Mouse (Mus musculus) forebrain, embryonic 16.5 days (tissue): ENCODE results near the gene Hyal2. TPM values are rescaled to one million over a fixed set of nuclear protein-coding genes. Genes with fewer than 3 reads are reported as not detected.
"Not testable (repeated sequence)": the region's sequence is repeated elsewhere in the genome, so short reads cannot be mapped to it uniquely, and the experiment has no call there.

Source experiments
- ATAC-seq: fragments of 200-750 bp; cut with Nextera tagmentation; 2 replicates; pipeline ENCODE4 v1.8.0; 2017; ENCODE audit warnings: mild to moderate bottlenecking, moderate library complexity
- H3K27ac ChIP-seq: fragments of 300-500 bp; sonication (generic); 2 replicates; pipeline ENCODE4 v1.5.1; 2014; ENCODE audit warnings: low read length, control low read depth
- H3K27me3 ChIP-seq: fragments of 300-500 bp; sonication (generic); replicated peaks from 2 replicates; pipeline ENCODE4 v1.6.1; 2014; ENCODE audit warnings: low read length; ENCODE audit not compliant: control insufficient read depth, insufficient read depth
- H3K36me3 ChIP-seq: fragments of 300-500 bp; sonication (generic); 2 replicates; pipeline ENCODE4 v1.6.1; 2014; ENCODE audit not compliant: control insufficient read depth, insufficient read depth
- H3K4me1 ChIP-seq: fragments of 300-500 bp; sonication (generic); replicated peaks from 2 replicates; pipeline ENCODE4 v1.6.1; 2014; ENCODE audit warnings: low read length; ENCODE audit not compliant: control insufficient read depth, insufficient read depth
- H3K4me2 ChIP-seq: fragments of 300-500 bp; sonication (generic); 2 replicates; pipeline ENCODE4 v1.6.1; 2014; ENCODE audit warnings: mild to moderate bottlenecking, low read length, control low read depth
- H3K4me3 ChIP-seq: fragments of 300-500 bp; sonication (generic); replicated peaks from 2 replicates; pipeline ENCODE4 v1.5.1; 2014; ENCODE audit warnings: mild to moderate bottlenecking, low read length, control low read depth
- H3K9ac ChIP-seq: fragments of 300-500 bp; sonication (generic); replicated peaks from 2 replicates; pipeline ENCODE4 v1.6.1; 2014; ENCODE audit warnings: low read depth, low read length, control low read depth
- H3K9me3 ChIP-seq: fragments of 300-500 bp; sonication (generic); 2 replicates; pipeline ENCODE4 v1.6.1; 2016; ENCODE audit warnings: low read length; ENCODE audit not compliant: control insufficient read depth
- WGBS: fragments of 180-500 bp; shearing (Covaris S2); extraction: QIAGEN DNeasy Blood & Tissue Kit; methylation state at CpG from one replicate; pipeline ENCODE4 v1.1.7; 2014; 5-methylcytosine and 5-hydroxymethylcytosine counted together
- polyA plus RNA-seq: library from polyadenylated mRNA; unstranded; fragments of >200 nt; fragmentation: Nextera tagmentation; extraction: Ambion mirVana; gene quantifications from 2 replicates; pipeline ENCODE4 v1.2.1, GENCODE M21; 2015

The Hyal2 gene
- polyA plus RNA-seq, 1 experiment from 2014 or later = 69.7 TPM

DNA sequence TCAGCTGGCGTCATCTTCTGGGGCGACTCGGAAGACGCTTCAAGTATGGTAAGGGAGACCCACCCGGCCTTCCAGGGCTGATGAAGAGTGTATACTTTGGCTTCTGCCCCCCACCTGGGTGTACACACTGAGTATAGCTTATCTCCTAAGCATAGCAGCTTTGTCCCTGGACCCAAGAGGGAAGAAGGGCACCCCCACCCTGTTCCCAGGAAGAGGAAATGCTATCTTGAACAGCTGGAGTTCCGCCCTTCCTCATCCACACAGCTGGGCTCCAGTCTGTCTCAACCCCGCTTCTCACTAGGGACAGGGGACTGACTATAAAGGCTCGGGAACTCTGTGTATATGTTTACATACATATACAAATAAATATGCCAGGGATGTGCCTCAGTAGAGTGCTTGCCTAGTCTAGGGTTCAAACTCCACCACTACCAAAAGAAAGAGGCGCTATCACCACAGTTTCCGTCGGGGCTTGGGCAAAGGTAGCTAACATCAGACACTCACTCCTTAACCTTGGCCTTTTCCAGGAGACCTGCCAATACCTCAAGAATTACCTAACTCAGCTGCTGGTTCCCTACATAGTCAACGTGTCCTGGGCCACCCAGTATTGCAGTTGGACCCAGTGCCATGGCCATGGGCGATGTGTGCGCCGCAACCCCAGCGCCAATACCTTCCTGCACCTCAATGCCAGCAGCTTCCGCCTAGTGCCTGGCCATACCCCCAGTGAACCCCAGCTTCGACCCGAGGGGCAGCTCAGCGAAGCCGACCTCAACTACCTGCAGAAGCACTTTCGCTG lies 4.0 kb downstream of the Hyal2 start:
- no peak for ATAC-seq
- Histone ChIP-seq H3K9ac (no peak overlapping the region), H3K4me3 (no peak overlapping the region), H3K27me3 (no peaks in the 10 kb centered on the region), H3K36me3 (peaks cover 27% of the 10 kb centered on the region), H3K9me3 (no peaks in the 10 kb centered on the region), H3K4me2 (no peak overlapping the region), H3K4me1 (peaks cover 38% of the 10 kb centered on the region), H3K27ac (no peak overlapping the region)
- WGBS = 95% methylated on average over 22 of the region's 22 CpGs

DNA sequence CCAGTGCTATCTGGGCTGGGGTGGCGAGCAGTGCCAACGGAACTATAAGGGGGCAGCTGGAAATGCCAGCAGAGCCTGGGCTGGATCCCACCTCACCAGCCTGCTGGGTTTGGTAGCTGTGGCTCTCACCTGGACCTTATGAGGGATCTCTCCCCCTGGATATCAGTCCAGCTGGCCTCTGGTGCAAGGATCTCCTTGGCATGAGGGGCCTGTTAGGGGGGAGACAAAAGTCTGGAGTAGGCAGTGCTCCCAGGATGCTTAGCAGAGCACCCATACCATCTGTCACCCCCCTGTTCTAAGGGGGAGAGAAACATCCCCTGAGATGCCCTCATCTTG lies 4.5 kb downstream of the Hyal2 start:
- Histone ChIP-seq H3K4me3 (no peak overlapping the region), H3K4me2 (no peak overlapping the region), H3K27ac (no peak overlapping the region), H3K4me1 (peaks cover 41% of the 10 kb centered on the region), H3K9me3 (no peaks in the 10 kb centered on the region), H3K9ac (no peak overlapping the region), H3K36me3 (peaks cover 27% of the 10 kb centered on the region), H3K27me3 (no peaks in the 10 kb centered on the region)
- WGBS = 92% methylated on average over 2 of the region's 2 CpGs
- ATAC-seq = no peak

DNA sequence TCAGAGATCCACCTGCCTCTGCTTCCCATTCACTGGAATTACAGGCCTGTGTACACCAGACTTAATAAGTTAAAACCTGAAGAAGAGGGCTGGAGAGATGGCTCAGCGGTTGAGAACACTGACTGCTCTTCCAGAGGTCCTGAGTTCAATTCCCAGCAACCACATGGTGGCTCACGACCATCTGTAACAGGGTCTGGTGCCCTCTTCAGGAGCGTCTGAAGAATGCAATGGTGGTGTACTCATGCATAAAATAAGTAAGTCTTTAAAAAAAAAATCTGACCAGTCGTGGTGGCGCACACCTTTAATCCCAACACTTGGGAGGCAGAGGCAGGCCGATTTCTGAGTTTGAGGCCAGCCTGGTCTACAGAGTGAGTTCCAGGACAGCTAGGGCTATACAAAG lies 6.0 kb downstream of the Hyal2 start:
- not testable (repeated sequence) for ATAC-seq, H3K9me3 ChIP-seq, H3K27ac ChIP-seq, H3K4me2 ChIP-seq, H3K9ac ChIP-seq, H3K27me3 ChIP-seq, H3K4me3 ChIP-seq
- 80% methylated on average over 6 of the region's 6 CpGs for WGBS
- peaks cover 27% of the 10 kb centered on the region for H3K36me3 ChIP-seq
- peaks cover 32% of the 10 kb centered on the region for H3K4me1 ChIP-seq

DNA sequence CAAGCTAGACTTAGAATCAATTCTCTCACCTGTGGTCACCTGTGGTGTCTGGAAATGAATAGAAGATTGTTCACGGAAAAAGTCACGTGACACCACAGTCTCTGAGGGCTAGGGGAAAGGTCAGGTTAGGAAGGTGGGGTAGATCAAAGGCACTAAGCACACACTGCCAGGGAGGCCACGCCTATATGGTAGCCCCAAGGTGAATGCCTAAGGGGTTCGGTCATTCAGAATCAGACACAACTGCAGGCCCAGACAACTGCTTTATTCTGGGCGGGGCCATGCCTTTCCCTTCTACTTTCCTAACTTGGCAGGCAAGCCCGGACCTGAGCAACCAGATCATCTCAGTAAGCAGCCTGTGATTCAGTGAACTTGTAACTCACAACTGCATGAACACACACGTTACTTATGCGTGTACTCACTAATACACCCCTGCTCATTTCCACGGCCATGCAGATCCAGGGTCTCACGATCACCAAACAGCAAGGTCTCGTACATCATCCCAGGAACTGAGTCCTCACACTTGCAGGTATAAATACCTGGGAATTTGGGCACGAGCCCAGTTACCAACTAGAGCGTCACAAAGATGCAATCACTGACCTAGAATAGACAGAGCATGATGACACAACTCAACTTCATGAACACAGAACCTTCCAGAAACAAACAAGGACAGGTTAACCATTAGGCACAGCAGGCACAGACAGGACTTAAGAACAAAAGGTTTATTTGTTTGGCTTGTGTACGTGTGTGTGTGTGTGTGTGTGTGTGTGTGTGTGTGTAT lies 8.0 kb downstream of the Hyal2 start:
- WGBS = 88% methylated on average over 14 of the region's 14 CpGs
- Histone ChIP-seq H3K27me3 (no peaks in the 10 kb centered on the region), H3K4me1 (peaks cover 35% of the 10 kb centered on the region), H3K9ac (no peak overlapping the region), H3K9me3 (no peaks in the 10 kb centered on the region), H3K4me3 (no peak overlapping the region), H3K4me2 (no peak overlapping the region), H3K36me3 (peaks cover 27% of the 10 kb centered on the region), H3K27ac (no peak overlapping the region)
- no peak for ATAC-seq

DNA sequence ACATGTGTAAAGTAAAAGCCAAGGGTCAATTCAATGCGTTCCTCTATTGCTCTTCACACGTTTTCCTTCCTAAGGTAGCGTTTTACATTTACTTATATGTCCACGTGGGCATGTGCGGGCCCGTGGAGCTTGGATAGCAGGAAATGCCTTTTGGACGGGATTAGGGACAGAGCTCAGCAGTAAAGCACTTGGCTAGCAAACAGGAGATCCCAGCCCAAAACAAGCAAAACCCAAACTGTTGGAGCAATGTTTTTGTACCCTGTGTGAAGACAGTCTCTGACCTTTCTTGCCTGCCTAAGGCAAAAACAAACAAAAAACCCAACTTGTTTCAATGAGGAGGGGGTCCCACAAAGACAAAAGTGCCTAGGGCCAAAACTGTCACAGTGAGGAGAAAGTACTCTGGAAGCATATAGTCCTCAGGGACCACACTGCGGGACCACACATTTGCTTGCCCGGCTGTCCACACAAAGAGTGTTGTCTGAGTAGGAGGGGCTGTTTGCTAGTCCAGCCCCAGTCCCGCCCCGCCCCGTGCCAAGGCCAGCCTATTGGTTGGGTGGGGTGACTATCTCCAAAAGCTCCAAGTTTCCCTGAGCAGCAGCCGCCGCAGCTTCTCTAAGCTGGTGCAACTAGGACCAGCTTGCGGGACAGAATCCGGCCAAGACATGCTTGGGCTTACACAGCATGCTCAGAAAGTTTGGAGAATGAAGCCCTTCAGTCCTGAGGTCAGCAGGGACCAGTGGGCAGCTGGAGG lies 8.8 kb downstream of the Hyal2 start, which contains the start of gene Hyal1:
TSS of gene Hyal1 (plus strand) at position 571 of the 751 bp plus-strand sequence.
- peak; percentile 63 for ATAC-seq
- 0 out of 2 replicates have a peak within 1 kb of the TSS, but pooled peaks have one; percentile 27 for H3K9ac ChIP-seq
- peak within 1 kb of the TSS; percentile 17 for H3K4me3 ChIP-seq
- H3K4me1 ChIP-seq = peaks cover 34% of the 10 kb centered on the region
- H3K27me3 ChIP-seq = no peaks in the 10 kb centered on the region
- no peaks in the 10 kb centered on the region for H3K9me3 ChIP-seq
- peaks cover 27% of the 10 kb centered on the region for H3K36me3 ChIP-seq
- peak within 1 kb of the TSS; percentile 32; the same call in 1 of the 2 replicates for H3K4me2 ChIP-seq
- WGBS = 26% methylated on average over 16 of the region's 16 CpGs
- 0 out of 2 replicates have a peak within 1 kb of the TSS, but pooled peaks have one; percentile 16 for H3K27ac ChIP-seq

DNA sequence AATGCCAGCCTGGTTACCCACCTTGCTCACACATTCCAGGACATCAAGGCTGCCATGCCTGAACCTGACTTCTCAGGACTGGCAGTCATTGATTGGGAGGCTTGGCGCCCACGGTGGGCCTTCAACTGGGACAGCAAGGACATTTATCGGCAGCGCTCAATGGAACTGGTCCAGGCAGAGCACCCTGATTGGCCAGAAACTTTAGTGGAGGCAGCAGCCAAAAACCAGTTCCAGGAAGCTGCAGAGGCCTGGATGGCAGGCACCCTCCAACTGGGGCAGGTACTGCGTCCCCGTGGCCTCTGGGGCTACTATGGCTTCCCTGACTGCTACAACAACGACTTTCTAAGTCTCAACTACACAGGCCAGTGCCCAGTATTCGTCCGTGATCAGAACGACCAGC lies 10.1 kb downstream of the Hyal2 start:
- Histone ChIP-seq H3K27me3 (no peaks in the 10 kb centered on the region), H3K36me3 (peaks cover 14% of the 10 kb centered on the region; the same call in 1 of the 2 replicates), H3K9me3 (no peaks in the 10 kb centered on the region), H3K9ac (no peak overlapping the region), H3K4me1 (peaks cover 29% of the 10 kb centered on the region), H3K4me2 (no peak overlapping the region), H3K27ac (no peak overlapping the region), H3K4me3 (no peak overlapping the region)
- whole genome bisulfite sequencing = 90% methylated on average over 10 of the region's 10 CpGs
- ATAC-seq = no peak

DNA sequence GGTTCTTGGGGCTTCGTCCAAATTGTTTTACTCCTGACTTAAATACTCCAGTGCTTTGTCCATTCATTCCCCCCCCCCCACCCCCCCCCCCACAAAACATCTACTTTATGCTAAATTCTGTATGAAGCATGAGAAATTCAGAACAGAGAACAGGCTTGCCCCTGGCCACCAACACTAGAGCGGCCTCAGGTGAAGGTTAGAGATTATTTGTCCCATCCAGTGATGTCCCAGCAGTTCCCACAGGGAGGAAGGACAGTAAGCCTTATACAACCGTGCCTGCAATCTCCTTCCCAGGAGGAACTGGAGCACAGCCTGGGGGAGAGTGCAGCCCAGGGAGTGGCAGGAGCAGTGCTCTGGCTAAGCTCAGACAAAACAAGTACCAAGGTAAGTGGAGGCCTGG lies 10.8 kb downstream of the Hyal2 start, which contains the start of gene Naa80:
TSS of gene Naa80 (plus strand) at position 301 of the 400 bp plus-strand sequence.
- Histone ChIP-seq H3K27me3 (no peaks in the 10 kb centered on the region), H3K27ac (peak within 1 kb of the TSS; percentile 92), H3K4me2 (no peak within 1 kb of the TSS), H3K9me3 (no peaks in the 10 kb centered on the region), H3K4me1 (peaks cover 29% of the 10 kb centered on the region), H3K36me3 (peaks cover 10% of the 10 kb centered on the region; the same call in 1 of the 2 replicates), H3K9ac (no peak within 1 kb of the TSS), H3K4me3 (no peak within 1 kb of the TSS)
- no peak for ATAC-seq
- 88% methylated on average over 3 of the region's 3 CpGs for WGBS

DNA sequence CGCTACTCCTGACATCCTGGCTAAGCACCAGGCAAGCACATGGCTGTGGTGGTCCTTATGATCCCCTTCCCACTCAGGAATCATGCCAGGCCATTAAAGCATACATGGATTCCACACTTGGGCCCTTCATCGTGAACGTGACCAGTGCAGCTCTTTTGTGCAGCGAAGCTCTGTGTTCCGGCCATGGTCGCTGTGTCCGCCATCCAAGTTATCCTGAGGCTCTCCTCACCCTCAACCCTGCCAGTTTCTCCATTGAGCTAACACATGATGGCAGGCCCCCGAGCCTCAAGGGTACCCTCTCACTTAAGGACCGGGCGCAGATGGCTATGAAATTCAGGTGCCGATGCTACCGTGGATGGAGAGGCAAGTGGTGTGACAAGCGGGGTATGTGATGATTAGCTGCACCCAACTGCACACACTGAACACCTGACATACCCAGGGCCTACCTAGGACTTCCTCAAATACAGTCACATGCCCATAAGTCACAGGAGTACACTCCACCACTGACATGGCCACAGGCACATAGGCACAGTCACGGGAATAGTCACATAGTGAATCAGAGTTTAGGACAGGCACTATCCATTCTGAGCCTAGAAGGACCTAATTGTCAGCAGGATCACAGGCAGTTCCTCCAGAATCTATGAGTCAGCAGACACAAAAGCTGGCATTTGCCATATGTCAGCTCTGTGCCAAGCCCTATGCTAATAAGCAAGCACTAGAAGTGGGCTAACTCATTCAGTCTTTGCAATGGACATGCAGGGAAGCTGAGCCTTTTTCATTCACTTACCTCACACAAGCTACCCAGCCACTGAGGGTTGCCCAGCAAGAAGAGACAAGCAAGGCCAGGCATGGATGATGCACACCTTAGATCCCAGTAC lies 11.5 kb downstream of the Hyal2 start:
- ATAC-seq = no peak
- no peak overlapping the region for H3K9ac ChIP-seq
- peak overlapping the region; percentile 92 for H3K27ac ChIP-seq
- peaks cover 8% of the 10 kb centered on the region; the same call in 1 of the 2 replicates for H3K36me3 ChIP-seq
- no peak overlapping the region for H3K4me2 ChIP-seq
- no peaks in the 10 kb centered on the region for H3K27me3 ChIP-seq
- no peak overlapping the region for H3K4me3 ChIP-seq
- WGBS = 93% methylated on average over 14 of the region's 14 CpGs
- H3K4me1 ChIP-seq = peaks cover 29% of the 10 kb centered on the region
- no peaks in the 10 kb centered on the region for H3K9me3 ChIP-seq
